8 mouse cellular contexts compared by ENCODE assay signal in genomic region chr8:107435962-107436831, GRCm38 (mm10). TPM values are rescaled to one million over a fixed set of nuclear protein-coding genes. Genes with fewer than 3 reads are reported as not detected.
A peak's percentile ranks its signal among the peaks of the same experiment; 100 is the strongest.
DNase-seq lines count a peak whose midpoint lies in the region; ATAC-seq lines count a peak whose summit lies in the region.

Gene Wwp2, plus strand, starts transcription at chr8:107436365.

- peak within 1 kb of the TSS; percentile 86 for H3K9ac ChIP-seq in forebrain, embryonic 11.5 days (ENCODE audit: low read length)
- peak within 1 kb of the TSS; percentile 92 for H3K9ac ChIP-seq in heart, embryonic 15.5 days
- H3K9ac ChIP-seq in liver, embryonic 12.5 days = peak within 1 kb of the TSS; percentile 97
- peak within 1 kb of the TSS; percentile 81 for H3K9ac ChIP-seq in stomach, embryonic 14.5 days (replicated peaks; ENCODE audit: low read depth, low read length)

- no peaks in the 10 kb centered on the region for H3K27me3 ChIP-seq in forebrain, embryonic 11.5 days (ENCODE audit: control insufficient read depth, insufficient read depth, low read length)
- no peaks in the 10 kb centered on the region for H3K27me3 ChIP-seq in heart, embryonic 15.5 days
- H3K27me3 ChIP-seq in liver, embryonic 12.5 days (replicated peaks) = no peaks in the 10 kb centered on the region
- H3K27me3 ChIP-seq in stomach, embryonic 14.5 days (ENCODE audit: control insufficient read depth, insufficient read depth, low read length) = no peaks in the 10 kb centered on the region

- peak within 1 kb of the TSS; percentile 41 for H3K27ac ChIP-seq in brown adipose tissue, adult 24 weeks (replicated peaks; ENCODE audit: low read depth, low read length)
- H3K27ac ChIP-seq in forebrain, embryonic 11.5 days (ENCODE audit: low read depth, low read length) = peak within 1 kb of the TSS; percentile 51
- peak within 1 kb of the TSS; percentile 85 for H3K27ac ChIP-seq in heart, embryonic 15.5 days
- H3K27ac ChIP-seq in liver, embryonic 12.5 days = peak within 1 kb of the TSS; percentile 99
- peak within 1 kb of the TSS; percentile 88 for H3K27ac ChIP-seq in stomach, embryonic 14.5 days (ENCODE audit: low read length)

- under 1% methylated on average over 49 of the region's 81 CpGs for WGBS in forebrain, embryonic 11.5 days
- WGBS in heart, embryonic 15.5 days = under 1% methylated on average over 62 of the region's 81 CpGs
- 1% methylated on average over 76 of the region's 81 CpGs for WGBS in liver, embryonic 12.5 days (ENCODE audit: insufficient replicate concordance)
- 1% methylated on average over 76 of the region's 81 CpGs for WGBS in stomach, embryonic 14.5 days

- peak within 1 kb of the TSS; percentile 57 for H3K4me2 ChIP-seq in forebrain, embryonic 11.5 days (ENCODE audit: low read depth, low read length, severe bottlenecking)
- peak within 1 kb of the TSS; percentile 75 for H3K4me2 ChIP-seq in heart, embryonic 15.5 days
- H3K4me2 ChIP-seq in liver, embryonic 12.5 days = peak within 1 kb of the TSS; percentile 86
- peak within 1 kb of the TSS; percentile 78 for H3K4me2 ChIP-seq in stomach, embryonic 14.5 days (replicated peaks; ENCODE audit: low read depth, low read length)

- peaks cover 5% of the 10 kb centered on the region; the same call in 1 of the 2 replicates for H3K4me1 ChIP-seq in brown adipose tissue, adult 24 weeks (ENCODE audit: control insufficient read depth, insufficient read depth, insufficient read length, low read length)
- no peaks in the 10 kb centered on the region; the same call in 1 of the 2 replicates for H3K4me1 ChIP-seq in forebrain, embryonic 11.5 days (replicated peaks; ENCODE audit: control insufficient read depth, insufficient read depth, low read length)
- H3K4me1 ChIP-seq in heart, embryonic 15.5 days (replicated peaks) = peaks cover 14% of the 10 kb centered on the region
- peaks cover 49% of the 10 kb centered on the region for H3K4me1 ChIP-seq in liver, embryonic 12.5 days
- H3K4me1 ChIP-seq in stomach, embryonic 14.5 days (ENCODE audit: control insufficient read depth, insufficient read depth, low read length) = peaks cover 7% of the 10 kb centered on the region

- no peaks in the 10 kb centered on the region for H3K9me3 ChIP-seq in forebrain, embryonic 11.5 days (ENCODE audit: control insufficient read depth, low read length)
- H3K9me3 ChIP-seq in heart, embryonic 15.5 days (replicated peaks) = no peaks in the 10 kb centered on the region
- H3K9me3 ChIP-seq in liver, embryonic 12.5 days (replicated peaks) = no peaks in the 10 kb centered on the region
- H3K9me3 ChIP-seq in stomach, embryonic 14.5 days (ENCODE audit: control insufficient read depth, low read depth, low read length) = no peaks in the 10 kb centered on the region

- peak; percentile 88 for DNase-seq in CD4-positive, CD25-positive, alpha-beta regulatory T cell, adult 2 months (ENCODE audit: low read depth, low spot score)
- peak; percentile 90 for DNase-seq in forebrain, embryonic 11.5 days (ENCODE audit: low spot score)
- DNase-seq in kidney, postnatal 14 days = peak; percentile 87
- peak; percentile 83 for DNase-seq in naive thymus-derived CD4-positive, alpha-beta T cell, adult 2 months (ENCODE audit: low read depth)

- peak within 1 kb of the TSS; percentile 96 for H3K4me3 ChIP-seq in brown adipose tissue, adult 24 weeks (ENCODE audit: insufficient read depth, low read depth, low read length)
- H3K4me3 ChIP-seq in forebrain, embryonic 11.5 days (ENCODE audit: low read depth, low read length) = peak within 1 kb of the TSS; percentile 89
- peak within 1 kb of the TSS; percentile 88 for H3K4me3 ChIP-seq in heart, embryonic 15.5 days
- H3K4me3 ChIP-seq in liver, embryonic 12.5 days = peak within 1 kb of the TSS; percentile 93
- H3K4me3 ChIP-seq in stomach, embryonic 14.5 days (ENCODE audit: low read depth, low read length) = peak within 1 kb of the TSS; percentile 73

- no peaks in the 10 kb centered on the region for H3K36me3 ChIP-seq in forebrain, embryonic 11.5 days (ENCODE audit: control insufficient read depth, insufficient read depth, low read length)
- no peaks in the 10 kb centered on the region for H3K36me3 ChIP-seq in heart, embryonic 15.5 days
- no peaks in the 10 kb centered on the region for H3K36me3 ChIP-seq in liver, embryonic 12.5 days
- no peaks in the 10 kb centered on the region for H3K36me3 ChIP-seq in stomach, embryonic 14.5 days (ENCODE audit: control insufficient read depth, insufficient read depth, low read length)

- peak; percentile 90 for ATAC-seq in forebrain, embryonic 11.5 days (replicated peaks; ENCODE audit: low FRiP score)
- peak; percentile 87 for ATAC-seq in heart, embryonic 15.5 days (replicated peaks; ENCODE audit: insufficient number of reproducible peaks, insufficient read depth, low FRiP score, low read depth)
- ATAC-seq in liver, embryonic 12.5 days = peak; percentile 74
- peak; percentile 88 for ATAC-seq in stomach, embryonic 14.5 days (ENCODE audit: insufficient number of reproducible peaks, insufficient read depth, low FRiP score, low read depth)

RNA-seq across cellular contexts. Expression of gene Wwp2, which starts in this region (rescaled TPM):
- 6.1 and 7.9 TPM in 2 replicates for polyA plus RNA-seq in brown adipose tissue, adult 24 weeks (2012; ENCODE audit: insufficient read depth, insufficient read length, missing spikeins)
- polyA plus RNA-seq in forebrain, embryonic 11.5 days (2014; fragmentation: Nextera tagmentation; extraction: Ambion mirVana) = 51.1 and 59.3 TPM in 2 replicates
- polyA plus RNA-seq in heart, embryonic 15.5 days (2015; fragmentation: Nextera tagmentation; extraction: Ambion mirVana) = 27.5 and 40.4 TPM in 2 replicates
- 37.9 and 39.0 TPM in 2 replicates for polyA plus RNA-seq in liver, embryonic 12.5 days (2016; fragmentation: Nextera tagmentation; extraction: Ambion mirVana)
- 37.1 and 39.8 TPM in 2 replicates for polyA plus RNA-seq in stomach, embryonic 14.5 days (2014; fragmentation: Nextera tagmentation; extraction: Ambion mirVana)

Comparison
In these comparisons a context has a peak if more than half of its experiments do, and no peak if none do; other contexts are left out.
1. Peak in every context shown above with its lines: DNase-seq, ATAC-seq, H3K4me3 ChIP-seq and H3K27ac ChIP-seq.
2. H3K27ac ChIP-seq: peak in every context shown above with its lines; median percentile 99 in liver, embryonic 12.5 days; 88 in stomach, embryonic 14.5 days; 85 in heart, embryonic 15.5 days; 51 in forebrain, embryonic 11.5 days; 41 in brown adipose tissue, adult 24 weeks.